Mouse (Mus musculus) forebrain, embryonic 14.5 days (tissue): ENCODE data around the gene Nlrc3. TPM values are rescaled to one million over a fixed set of nuclear protein-coding genes. Genes with fewer than 3 reads are reported as not detected.

Source experiments
- microRNA-seq: library from miRNA; unstranded; fragments of <30 nt; microRNA quantifications from one replicate; pipeline ENCODE4, GENCODE M21; 2016
- polyA plus RNA-seq: library from polyadenylated mRNA; unstranded; fragments of >200 nt; fragmentation: Nextera tagmentation; extraction: Ambion mirVana; gene quantifications from 2 replicates; pipeline ENCODE4 v1.2.1, GENCODE M21; 2014

Nlrc3 gene
- polyA plus RNA-seq, 1 experiment from 2014 or later, result 0.60 TPM

Small RNA genes within 50 kb of the gene (microRNA-seq; reads per million reads assigned to microRNA genes)
- not detected for gene Gm23493

Other genes with a start within 250 kb of the Nlrc3 start
- 27.3 and 30.9 TPM in 2 replicates for gene Zfp263, start 232.5 kb downstream of the Nlrc3 start, polyA plus RNA-seq
- gene Olfr15, start 145.8 kb downstream of the Nlrc3 start, polyA plus RNA-seq, result not detected in 2 replicates
- gene Zfp174, start 129.4 kb downstream of the Nlrc3 start, polyA plus RNA-seq, result 1.7 TPM in 2 replicates
- 68.4 and 83.3 TPM in 2 replicates for gene Naa60, start 104.3 kb downstream of the Nlrc3 start, polyA plus RNA-seq
- 12.6 and 14.3 TPM in 2 replicates for gene Zfp597, start 92.1 kb downstream of the Nlrc3 start, polyA plus RNA-seq
- gene Gm20695, start 92.0 kb downstream of the Nlrc3 start, polyA plus RNA-seq, result 2.6 and 4.1 TPM in 2 replicates
- gene 1700037C18Rik, start 67.9 kb downstream of the Nlrc3 start, polyA plus RNA-seq, result 9.6 and 10.0 TPM in 2 replicates
- gene Cluap1, start 67.8 kb downstream of the Nlrc3 start, polyA plus RNA-seq, result 35.1 and 35.6 TPM in 2 replicates
- gene Slx4, start 27.1 kb upstream of the Nlrc3 start, polyA plus RNA-seq, result 19.9 and 35.2 TPM in 2 replicates
- 3.3 and 4.8 TPM in 2 replicates for gene Dnase1, start 60.3 kb upstream of the Nlrc3 start, polyA plus RNA-seq
- gene Trap1, start 101.2 kb upstream of the Nlrc3 start, polyA plus RNA-seq, result 61.2 and 62.7 TPM in 2 replicates
- gene Crebbp, start 237.4 kb upstream of the Nlrc3 start, polyA plus RNA-seq, result 35.3 and 36.0 TPM in 2 replicates